Mouse (Mus musculus): ENCODE results near the gene Cacna1a.

DNA sequence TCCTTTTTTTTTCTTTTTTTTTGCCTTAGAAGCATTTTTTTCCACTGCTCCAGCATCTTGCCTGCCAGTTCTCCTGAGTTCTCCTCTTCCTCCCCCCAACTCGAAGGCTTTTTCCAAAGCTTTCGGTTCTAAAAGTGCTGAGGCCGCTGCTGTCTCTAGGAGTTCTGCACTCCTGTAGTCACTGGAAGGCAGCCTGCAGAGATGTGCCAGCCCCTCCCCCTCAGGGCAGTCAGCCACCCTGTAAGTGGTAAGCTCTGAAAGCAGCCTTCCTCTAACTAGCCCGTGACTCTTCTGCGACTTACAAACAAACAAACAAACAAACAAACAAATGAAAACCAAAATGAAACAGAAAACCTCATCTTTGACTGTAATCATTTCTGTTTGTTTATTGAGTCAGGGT, 13.2 kb upstream of the Cacna1a start:
- TF ChIP-seq POLR2A (IDR thresholded peaks at IDR 0.05; ENCODE audit: borderline replicate concordance, extremely low read depth, insufficient read depth, insufficient read length, poor library complexity, severe bottlenecking): no peak
- no peak for TF ChIP-seq CTCF (IDR thresholded peaks at IDR 0.05; ENCODE audit: borderline replicate concordance, extremely low read depth, insufficient read depth, insufficient read length)
